Mouse (Mus musculus) heart, postnatal 0 days (tissue): ENCODE measurements around the gene Kdm2a.

ENCODE experiments used
- CTCF ChIP-seq: IDR thresholded peaks from 2 replicates; pipeline ENCODE4 v1.5.1; 2016; ENCODE audit warnings: antibody characterized with exemption, control low read depth, low read depth
- EP300 ChIP-seq: IDR thresholded peaks from 2 replicates; pipeline ENCODE4 v1.6.1; 2016; ENCODE audit warnings: antibody characterized with exemption, low read depth

DNA sequence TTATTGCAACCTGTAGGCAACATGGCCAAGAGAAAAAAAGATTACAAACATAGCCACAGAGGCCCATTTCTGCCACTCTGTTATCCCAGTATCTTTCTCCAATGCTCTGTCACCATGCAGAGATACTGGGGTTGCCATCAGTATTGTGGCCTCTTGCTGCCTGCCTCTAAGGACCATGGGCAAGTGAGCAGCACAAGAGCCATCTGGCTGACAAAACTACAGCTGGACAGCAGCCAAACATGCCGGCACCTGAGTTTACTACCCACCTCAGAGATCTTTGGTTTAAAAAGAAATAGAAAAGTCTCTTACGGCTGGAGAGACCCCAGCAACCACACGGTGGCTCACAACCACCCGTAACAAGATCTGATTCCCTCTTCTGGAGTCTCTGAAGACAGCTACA is 78.8 kb downstream of the Kdm2a start:
- no peak for TF ChIP-seq EP300
- no peak for TF ChIP-seq CTCF
